Mouse (Mus musculus) frontal cortex, postnatal 25 days (tissue): Measurements from ENCODE around the gene Klk4.
A peak's percentile ranks its signal among the peaks of the same experiment; 100 is the strongest.

Source experiments
- DNase-seq, 2 experiments: peaks; one replicate each; pipeline ENCODE4 v3.0.0; 2022; ENCODE audit warnings: low spot score in 2 of 2

Gene Klk4

DNA sequence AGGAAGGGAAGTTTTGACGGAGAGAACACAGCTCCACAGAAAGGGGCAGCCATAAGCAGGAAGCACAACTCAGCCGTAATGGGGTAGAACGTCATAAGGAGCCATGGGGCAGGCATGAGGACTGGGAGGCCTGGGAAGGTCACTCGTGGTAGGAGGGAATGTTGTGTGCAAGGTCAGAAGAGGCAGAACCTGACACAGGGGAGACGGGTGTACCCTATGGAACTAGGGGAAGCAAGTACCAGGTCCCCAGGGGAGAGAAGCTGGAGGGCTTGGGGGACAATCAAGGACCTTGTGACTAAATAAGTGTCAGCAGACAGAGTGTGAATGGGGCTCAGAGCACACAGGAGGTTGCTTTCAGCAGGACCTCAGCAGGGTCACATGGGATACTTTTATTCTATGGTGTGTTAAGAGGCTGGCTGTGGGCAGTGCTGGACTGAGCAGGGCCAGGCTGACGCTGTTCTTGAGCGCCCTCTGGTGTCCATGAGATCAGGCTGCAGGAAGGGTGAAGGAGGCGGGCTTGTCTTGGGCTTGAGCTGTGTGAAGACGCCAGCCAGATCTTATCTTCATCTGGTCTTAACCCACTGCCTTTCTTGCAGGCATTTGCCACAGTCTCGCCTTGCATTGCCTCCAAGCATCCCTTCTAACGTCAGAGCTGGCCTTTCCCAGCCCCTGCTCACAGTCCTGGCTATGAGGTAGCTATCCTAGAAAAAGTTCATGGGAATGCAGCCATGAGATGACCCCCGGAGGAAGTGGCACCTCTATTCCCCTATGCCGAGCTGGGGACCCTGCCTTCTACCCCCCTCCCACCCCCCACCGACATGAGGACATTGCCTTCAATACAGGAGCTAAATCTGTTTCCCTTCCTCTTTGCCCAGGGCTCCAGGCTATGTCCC, 38.8 kb downstream of the Klk4 start:
- peak; percentile 37 to 50 for DNase-seq

DNA sequence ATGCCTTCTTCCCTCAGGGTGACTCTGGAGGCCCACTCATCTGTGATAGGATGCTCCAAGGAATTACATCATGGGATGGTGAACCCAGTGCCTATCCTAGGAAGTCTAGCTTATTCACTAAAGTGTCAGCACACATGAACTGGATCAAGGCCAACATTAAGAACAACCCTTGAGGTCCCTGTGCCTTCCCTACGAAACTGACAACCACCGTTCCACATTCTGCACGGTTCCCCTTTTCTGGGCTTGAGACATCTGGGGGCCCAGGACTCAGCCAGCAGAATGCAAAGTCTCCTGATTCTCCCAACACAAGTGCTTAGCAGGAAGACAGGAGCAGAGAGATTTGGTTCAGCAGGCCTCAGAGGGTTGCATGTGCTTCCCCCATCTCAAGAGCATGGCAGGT, 39.6 kb downstream of the Klk4 start:
- DNase-seq = no peak

DNA sequence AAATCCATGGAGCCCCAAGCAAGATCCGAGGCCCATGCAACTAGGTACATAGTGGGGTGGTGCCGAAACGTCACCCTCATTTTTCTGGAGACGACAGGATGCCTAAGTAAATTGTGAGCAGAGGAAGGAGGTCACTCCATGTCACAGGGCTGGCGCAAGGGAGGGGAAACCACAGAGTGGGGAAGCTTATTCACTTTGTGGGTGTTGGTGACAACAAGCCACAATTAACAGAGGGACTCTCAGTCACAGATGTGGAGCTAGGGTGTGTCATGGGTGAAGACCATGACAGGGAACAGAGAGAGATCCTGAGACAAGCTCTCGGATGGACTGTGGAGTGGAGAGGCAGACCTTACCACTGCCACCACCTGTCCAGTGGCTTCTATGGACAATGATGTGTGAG, 40.1 kb downstream of the Klk4 start:
- DNase-seq = no peak

DNA sequence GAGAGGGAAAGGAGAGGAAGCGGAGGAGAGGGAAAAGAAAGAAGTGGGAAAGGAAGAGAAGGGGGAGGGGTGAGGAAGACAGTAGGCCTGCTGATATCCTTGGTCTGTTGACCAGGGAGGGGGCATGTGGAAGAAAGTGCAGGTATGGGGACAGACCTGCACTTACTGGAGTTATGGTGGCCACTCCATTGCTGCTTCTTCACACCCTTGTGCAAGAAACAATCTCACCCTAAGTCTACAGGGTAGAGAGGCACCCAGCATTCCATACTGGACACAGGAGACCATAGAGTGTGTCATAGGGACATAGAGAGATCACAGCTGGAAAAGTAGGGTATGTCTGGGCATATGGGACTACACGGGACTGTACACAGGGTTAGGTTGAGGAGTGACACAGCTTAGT, 41.0 kb downstream of the Klk4 start:
- DNase-seq = no peak

DNA sequence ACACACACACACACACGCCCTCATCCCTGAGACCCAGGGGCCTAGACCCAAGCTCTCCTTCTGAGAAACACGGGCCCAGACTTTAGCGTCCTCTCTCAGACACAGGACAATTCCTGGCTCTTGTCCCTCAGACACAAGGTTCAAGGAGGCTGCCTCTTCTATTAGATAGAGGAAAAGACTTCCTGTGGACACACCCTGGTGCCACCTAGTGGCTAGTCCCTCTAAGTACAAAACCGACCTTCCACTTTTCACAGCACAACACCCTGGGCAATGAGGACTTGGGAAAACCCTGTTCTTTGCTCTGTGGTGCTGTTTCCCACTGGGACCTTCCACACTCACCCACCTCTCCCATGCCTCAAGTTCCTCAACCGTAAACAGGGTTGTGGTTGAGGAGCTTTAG, 45.0 kb downstream of the Klk4 start:
- no peak for DNase-seq

DNA sequence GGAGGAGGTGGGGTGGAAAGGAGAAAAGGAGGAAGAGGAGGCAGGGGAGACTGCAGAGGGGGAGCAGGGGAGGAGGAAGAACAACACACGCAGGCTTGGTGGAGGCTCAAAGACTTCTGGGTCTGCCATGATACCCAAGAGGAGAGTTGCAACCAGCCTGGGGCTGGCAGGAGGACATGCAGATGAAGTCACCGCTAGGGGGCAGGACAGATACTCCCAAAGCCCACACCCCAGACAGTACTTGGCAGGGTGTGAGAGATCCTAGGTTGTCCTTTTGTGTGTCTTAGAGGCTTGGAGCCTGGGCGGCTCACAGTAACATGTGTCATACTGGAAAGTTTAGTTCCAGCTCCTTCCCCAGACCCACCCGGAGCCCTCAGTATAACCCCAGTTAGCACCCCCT, 47.6 kb downstream of the Klk4 start:
- no peak for DNase-seq

DNA sequence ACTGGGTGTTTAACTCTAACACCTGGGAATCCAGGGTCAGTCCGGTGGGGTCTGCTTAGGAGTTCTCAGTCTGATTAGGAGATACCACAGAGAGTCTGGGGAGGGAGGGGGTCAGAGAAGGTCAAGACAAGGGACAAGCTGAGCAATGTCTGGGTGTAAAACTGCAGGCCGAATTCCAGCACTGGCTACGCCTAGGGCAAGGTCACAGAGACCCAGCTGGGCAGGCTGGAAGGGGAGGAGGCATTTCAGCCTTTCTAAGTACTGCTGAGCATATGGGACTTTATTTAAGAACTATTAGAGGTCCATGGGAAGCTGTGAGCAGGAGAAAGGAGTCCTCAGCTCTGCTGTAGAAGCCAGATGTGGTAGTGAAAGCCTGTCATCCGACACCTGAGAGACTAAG, 51.4 kb downstream of the Klk4 start:
- no peak for DNase-seq

DNA sequence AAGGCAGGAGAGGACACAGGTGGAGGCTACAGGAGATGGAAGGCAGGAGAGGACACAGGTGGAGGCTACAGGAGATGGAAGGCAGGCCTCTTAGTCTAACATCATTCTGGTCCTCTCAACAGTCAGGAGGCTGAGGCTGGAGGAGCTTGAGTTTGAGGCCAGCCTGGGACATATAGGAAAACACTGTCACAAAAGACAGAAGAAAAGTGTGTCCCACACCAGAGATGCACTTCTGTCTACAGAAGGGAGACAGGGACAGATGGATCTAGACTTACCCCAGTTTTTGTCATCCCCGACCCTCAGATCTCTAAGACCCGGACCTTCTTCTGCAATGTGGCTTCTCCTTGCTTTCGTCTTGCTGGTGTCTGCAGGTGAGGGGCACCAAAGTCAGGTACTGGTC, 52.5 kb downstream of the Klk4 start, which contains the start of gene Klk15:
Gene Klk15, plus strand, starts transcription at position 301 of the 400 bp plus-strand sequence.
- DNase-seq = no peak

DNA sequence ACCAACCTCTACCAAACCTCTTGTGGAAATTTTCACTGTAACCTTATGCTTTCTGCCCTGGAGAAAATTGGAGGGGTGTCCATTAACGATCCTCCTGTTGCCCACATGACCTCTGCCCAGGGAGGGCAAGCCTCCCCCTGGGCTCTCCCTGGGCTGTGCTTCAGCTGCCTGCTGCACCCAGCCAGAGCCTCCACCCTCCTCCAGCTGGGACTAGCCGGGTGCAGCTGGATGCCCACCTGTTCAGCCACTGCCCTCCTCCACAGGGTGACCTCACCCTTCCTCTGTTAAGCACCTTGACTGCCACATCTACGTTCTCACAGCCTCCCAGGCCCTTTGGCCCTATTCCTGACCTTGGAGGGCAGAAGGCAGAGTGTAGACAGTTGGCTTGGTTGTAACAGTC, 53.8 kb downstream of the Klk4 start:
- no peak for DNase-seq
